Mouse (Mus musculus) heart, postnatal 25 days (tissue): ENCODE measurements around the gene Cd207. TPM values are rescaled to one million over a fixed set of nuclear protein-coding genes. Genes with fewer than 3 reads are reported as not detected.

Experiments
- total RNA-seq, 2 experiments: library from RNA; stranded (reverse); gene quantifications; 2 replicates each; pipeline ENCODE4 v1.2.3; 2021

The Cd207 gene
- total RNA-seq, 2 experiments from 2014 or later = 1.0 to 1.5 TPM

Other genes with a start within 250 kb of the Cd207 start
- gene Tet3, start 218.8 kb downstream of the Cd207 start, total RNA-seq = 10 to 100 TPM; 32.6 to 40.8 TPM
- gene Dguok, start 170.9 kb downstream of the Cd207 start, total RNA-seq = 10 to 100 TPM; 32.8 to 35.2 TPM
- gene Actg2, start 141.6 kb downstream of the Cd207 start, total RNA-seq = 1 to 10 TPM; 1.6 to 2.2 TPM
- 10 to 100 TPM in 1 of 2 experiments, 1 to 10 TPM in 1; 10.0 to 12.6 TPM for gene Stambp, start 105.1 kb downstream of the Cd207 start, total RNA-seq
- gene Clec4f, start 21.7 kb downstream of the Cd207 start, total RNA-seq = not detected
- gene Vax2, start 33.4 kb upstream of the Cd207 start, total RNA-seq = not detected
- gene Atp6v1b1, start 65.1 kb upstream of the Cd207 start, total RNA-seq = not detected
- not detected for gene Ankrd53, start 84.8 kb upstream of the Cd207 start, total RNA-seq
- gene Tex261, start 98.0 kb upstream of the Cd207 start, total RNA-seq = 10 to 100 TPM; 85.4 to 99.8 TPM
- 10 to 100 TPM; 16.7 to 18.0 TPM for gene Nagk, start 117.1 kb upstream of the Cd207 start, total RNA-seq
- gene Paip2b, start 153.9 kb upstream of the Cd207 start, total RNA-seq = 10 to 100 TPM; 30.6 to 35.0 TPM
- gene Zfp638, start 189.3 kb upstream of the Cd207 start, total RNA-seq = 10 to 100 TPM; 51.2 to 56.2 TPM